Mouse (Mus musculus) 3134 (cell line): Measurements from ENCODE around the gene Olfr1217.
"Not testable (repeated sequence)": the region's sequence is repeated elsewhere in the genome, so short reads cannot be mapped to it uniquely, and the experiment has no call there.

Experiments used
- DNase-seq: peaks from one replicate; pipeline ENCODE4 v3.0.0-alpha.2; 2011; ENCODE audit warnings: low spot score; ENCODE audit not compliant: insufficient read length; ENCODE audit errors: extremely low read depth

Olfr1217 gene

DNA sequence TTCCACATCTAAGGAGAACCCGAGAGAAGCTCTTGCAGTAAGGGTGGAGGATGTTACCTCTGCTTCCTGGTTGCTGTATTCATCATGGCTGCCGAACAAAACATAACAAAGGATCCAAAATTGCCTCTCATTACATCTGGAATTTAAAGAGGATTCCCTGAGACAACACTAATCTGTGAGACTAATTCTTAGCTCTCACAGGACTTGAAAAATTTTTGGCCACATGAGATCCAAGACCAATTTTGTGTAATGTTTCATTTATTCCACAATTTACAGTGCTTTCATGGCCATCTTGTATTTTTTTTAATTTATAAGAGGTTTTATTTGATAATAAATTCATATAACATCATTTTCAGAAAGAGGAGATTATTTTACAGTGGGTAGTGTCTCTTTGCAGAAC is at the start of gene Olfr1217:
Gene Olfr1217, minus strand, starts transcription at position 101 of the 400 bp plus-strand sequence.
- no peak for DNase-seq

DNA sequence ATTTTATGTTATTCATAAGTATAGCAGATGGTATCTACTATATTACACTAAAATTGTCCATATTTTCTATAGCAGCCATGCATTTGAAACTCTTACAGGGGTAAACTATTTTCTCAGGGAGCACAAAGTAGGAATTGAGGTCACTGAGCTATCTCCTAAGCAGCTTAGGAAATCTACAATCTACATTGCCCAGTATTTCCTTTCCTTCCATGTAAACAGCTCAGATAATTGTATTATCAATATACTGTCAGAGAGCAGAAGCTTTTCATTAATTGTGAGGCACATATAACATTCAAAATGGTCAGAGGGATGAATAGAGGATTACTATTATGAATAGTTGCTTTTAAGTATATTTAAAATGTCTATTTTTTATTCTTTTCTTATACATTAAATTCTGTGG is 49.6 kb upstream of the Olfr1217 start:
- no peak for DNase-seq

DNA sequence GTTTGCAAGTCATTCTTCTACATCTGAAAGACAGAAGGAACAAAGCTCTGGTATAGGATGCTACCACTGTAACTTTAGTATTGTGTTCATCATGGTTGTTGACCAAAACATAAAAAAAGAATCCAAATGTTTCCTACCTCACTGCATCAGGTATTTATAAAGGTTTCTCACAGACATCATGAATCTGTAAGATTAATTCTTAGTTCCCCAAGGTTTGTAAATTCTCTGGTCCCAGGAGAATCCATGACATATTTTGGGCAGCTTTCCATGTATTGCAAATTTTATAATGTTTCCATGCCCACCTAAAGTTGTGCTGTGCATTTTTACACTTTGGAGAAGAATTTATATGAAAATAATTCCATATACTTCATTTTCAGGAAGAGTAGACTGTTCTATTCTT is 29.2 kb upstream of the Olfr1217 start, which contains the start of gene Olfr1218:
Gene Olfr1218, minus strand, starts transcription at position 101 of the 400 bp plus-strand sequence.
- DNase-seq = no peak

DNA sequence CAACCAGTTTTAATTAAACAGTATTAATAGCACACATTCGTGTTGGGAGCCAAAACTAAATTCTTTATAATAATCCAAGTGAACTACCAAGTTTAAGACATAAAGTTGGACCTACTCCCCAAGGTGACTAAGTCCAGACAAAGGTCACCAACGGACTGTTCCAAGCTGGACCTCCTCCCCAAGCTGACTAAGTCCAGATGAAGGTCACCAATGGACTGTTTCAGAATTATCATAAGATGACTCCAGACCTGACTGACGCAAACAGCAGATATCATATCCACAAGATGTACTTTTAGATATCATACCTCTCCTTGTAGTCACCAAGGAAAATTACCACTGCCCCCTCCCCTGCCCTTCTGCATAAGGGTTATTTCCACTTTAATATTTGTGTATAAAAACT is 10.4 kb downstream of the Olfr1217 start:
- not testable (repeated sequence) for DNase-seq

DNA sequence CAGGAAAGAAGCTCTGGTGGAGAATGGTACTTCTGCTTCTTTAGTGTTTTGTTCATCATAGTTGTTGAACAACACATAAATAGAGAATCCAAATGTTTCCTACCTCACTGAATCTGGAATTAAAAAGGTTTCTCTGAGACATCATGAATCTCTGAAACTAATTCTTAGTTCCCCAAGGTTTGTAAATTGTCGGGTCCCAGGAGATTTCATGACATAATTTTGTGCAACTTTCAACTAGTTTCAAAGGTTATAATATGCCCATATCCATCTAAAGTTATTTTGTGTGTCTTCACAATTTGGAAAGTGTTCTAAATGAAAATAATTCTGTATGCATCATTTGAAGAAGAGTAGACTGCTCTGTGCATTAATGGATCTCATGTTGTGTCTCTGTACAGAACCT is 13.6 kb downstream of the Olfr1217 start, which contains the start of gene Olfr1216:
Gene Olfr1216, minus strand, starts transcription at position 101 of the 400 bp plus-strand sequence.
- DNase-seq = no peak

DNA sequence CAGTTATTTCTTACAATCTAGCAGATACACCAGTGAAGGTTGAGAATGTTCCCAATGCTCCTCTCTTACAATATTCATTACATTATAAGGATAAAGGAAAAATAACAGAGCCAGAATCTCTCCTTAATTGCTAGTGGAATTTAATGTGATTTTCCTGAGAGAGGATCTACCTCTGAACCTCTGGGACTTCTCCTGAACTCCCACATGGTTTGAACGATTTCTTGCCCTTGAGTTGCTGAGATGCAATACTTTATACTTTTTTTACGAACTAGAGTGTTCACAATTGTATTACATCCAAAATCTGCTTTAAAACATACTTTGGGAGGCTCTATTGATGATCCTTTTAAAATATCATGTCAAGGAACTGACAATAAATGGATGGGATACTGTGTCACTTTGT is 25.0 kb downstream of the Olfr1217 start, which contains the start of gene Olfr1215:
Gene Olfr1215, minus strand, starts transcription at position 101 of the 400 bp plus-strand sequence.
- DNase-seq = no peak

DNA sequence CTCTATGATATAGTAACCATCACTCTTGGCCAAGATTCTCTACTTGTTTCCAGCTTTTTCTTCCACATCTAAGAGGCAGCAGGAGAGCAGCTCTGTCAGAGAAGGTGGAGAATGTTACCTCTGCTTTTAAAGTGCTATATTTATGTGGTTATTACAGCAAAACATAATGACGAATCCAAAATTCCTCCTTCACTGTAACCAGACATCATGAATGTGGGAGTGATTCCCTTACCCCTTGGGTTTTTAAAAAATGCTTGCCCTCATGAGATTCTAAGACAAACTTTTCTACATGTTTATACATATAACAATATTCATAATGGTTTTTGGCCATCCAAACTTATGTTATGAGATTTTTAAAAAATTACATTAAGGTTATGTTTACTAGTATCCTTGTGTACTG is 39.3 kb downstream of the Olfr1217 start, which contains the start of gene Olfr1214:
Gene Olfr1214, minus strand, starts transcription at position 101 of the 400 bp plus-strand sequence.
- no peak for DNase-seq

DNA sequence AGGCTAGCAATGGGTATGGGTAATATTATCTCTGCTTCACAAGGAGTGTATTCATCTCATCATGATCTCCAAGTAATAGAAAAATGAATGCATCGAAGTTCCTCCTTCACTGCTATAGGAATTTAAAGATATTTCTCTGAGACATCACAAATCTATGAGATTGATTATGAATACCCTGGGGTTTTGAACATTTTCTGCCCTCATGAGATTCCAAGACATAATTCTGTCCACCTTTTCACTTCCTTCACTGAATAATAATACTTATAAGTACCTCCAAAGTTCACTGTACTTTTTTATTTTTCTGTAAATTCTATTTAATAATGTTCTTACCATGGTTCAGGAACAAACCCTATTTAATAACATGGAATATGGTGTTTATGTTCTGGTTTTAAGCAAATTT is 51.7 kb downstream of the Olfr1217 start, which contains the start of gene Gm13762:
Gene Gm13762, minus strand, starts transcription at position 101 of the 400 bp plus-strand sequence.
- DNase-seq = no peak
